Mouse (Mus musculus) ES-E14 (cell line): ENCODE measurements around the gene Slc48a1.

Experiments used
- CHD2 ChIP-seq: IDR thresholded peaks from 2 replicates; pipeline ENCODE4 v1.6.1; 2014; ENCODE audit warnings: mild to moderate bottlenecking, low read depth, low read length, inconsistent platforms
- HCFC1 ChIP-seq: IDR thresholded peaks from 2 replicates; pipeline ENCODE4 v1.6.1; 2012; ENCODE audit warnings: low read length, inconsistent platforms, borderline replicate concordance; ENCODE audit not compliant: insufficient read depth
- MAFK ChIP-seq: IDR thresholded peaks from 2 replicates; pipeline ENCODE4 v1.6.1; 2014; ENCODE audit warnings: mild to moderate bottlenecking, low read depth, low read length, inconsistent platforms; ENCODE audit not compliant: insufficient read depth
- ZC3H11A ChIP-seq: IDR thresholded peaks from 2 replicates; pipeline ENCODE4 v1.6.1; 2012; ENCODE audit warnings: low read depth, mild to moderate bottlenecking, inconsistent platforms, low read length, borderline replicate concordance
- ZNF384 ChIP-seq: IDR thresholded peaks from 2 replicates; pipeline ENCODE4 v1.6.1; 2012; ENCODE audit warnings: low read depth, low read length, inconsistent platforms

- TF ChIP-seq MAFK: no peak
- TF ChIP-seq ZNF384: no peak
- TF ChIP-seq ZC3H11A: no peak
- no peak for TF ChIP-seq HCFC1
- TF ChIP-seq CHD2: no peak
Observed at GRCm38 (mm10) chr15:97760952-97761351, 17.4 kb upstream of the Slc48a1 start.
